Mouse (Mus musculus): ENCODE measurements around the gene Hist1h2bh.

- TF ChIP-seq EP300 (IDR thresholded peaks at IDR 0.05; ENCODE audit: low read depth) (no peak), CTCF (IDR thresholded peaks at IDR 0.05; ENCODE audit: low read depth) (no peak)
Measured at GRCm38 (mm10) chr13:23529480-23530165, 13.6 kb downstream of the Hist1h2bh start.
